Mouse (Mus musculus) CH12.LX (cell line): ENCODE data around the gene Slc12a7. TPM values are rescaled to one million over a fixed set of nuclear protein-coding genes. Genes with fewer than 3 reads are reported as not detected.

Source experiments
- DNase-seq: peaks from one replicate; pipeline ENCODE4 v3.0.0-alpha.2; 2013; ENCODE audit errors: extremely low read depth
- H3K27ac ChIP-seq: 2 replicates; pipeline ENCODE4 v1.5.1; 2012; ENCODE audit warnings: low read depth, mild to moderate bottlenecking, control low read depth, moderate library complexity; ENCODE audit not compliant: insufficient read depth
- H3K27me3 ChIP-seq: replicated peaks from 2 replicates; pipeline ENCODE3; 2012; ENCODE audit warnings: inconsistent platforms
- H3K36me3 ChIP-seq, 2 experiments: replicated peaks in 1 of 2; 2 replicates each; pipeline versions ENCODE3 to v1.6.1; 2012; ENCODE audit warnings: inconsistent platforms in 1 of 2, low read length in 1 of 2, mild to moderate bottlenecking in 1 of 2, mixed read lengths in 1 of 2, moderate library complexity in 1 of 2; ENCODE audit not compliant: control insufficient read depth in 1 of 2, insufficient read depth in 1 of 2
- H3K4me1 ChIP-seq, 2 experiments: 2 replicates each; pipeline ENCODE4 v1.6.1; 2012; ENCODE audit warnings: inconsistent platforms in 1 of 2, moderate library complexity in 1 of 2; ENCODE audit not compliant: insufficient read depth in 2 of 2, control insufficient read depth in 1 of 2
- H3K4me2 ChIP-seq: 2 replicates; pipeline ENCODE4 v1.6.1; 2012; ENCODE audit warnings: low read depth, mild to moderate bottlenecking, control low read depth; ENCODE audit not compliant: poor library complexity, insufficient read depth, severe bottlenecking
- H3K4me3 ChIP-seq, 3 experiments: fragments of 150-350 bp in 1 of 3; sonication (generic) in 1 of 3; replicated peaks in 1 of 3; 2 replicates each; pipeline versions ENCODE3 to v1.5.1; 2011 to 2012; ENCODE audit warnings: low read depth in 2 of 3, low read length in 2 of 3, mild to moderate bottlenecking in 2 of 3, moderate library complexity in 2 of 3, control low read depth in 1 of 3, improper control_type of control experiment in 1 of 3, inconsistent platforms in 1 of 3, mixed read lengths in 1 of 3; ENCODE audit not compliant: poor library complexity in 1 of 3
- H3K79me2 ChIP-seq: replicated peaks from 2 replicates; pipeline ENCODE4 v1.6.1; 2012; ENCODE audit warnings: mild to moderate bottlenecking, moderate library complexity; ENCODE audit not compliant: control insufficient read depth, poor library complexity, insufficient read depth, severe bottlenecking; ENCODE audit errors: extremely low read depth
- H3K9ac ChIP-seq: 2 replicates; pipeline ENCODE4 v1.6.1; 2012; ENCODE audit warnings: low read depth, mild to moderate bottlenecking, control low read depth, moderate library complexity; ENCODE audit not compliant: insufficient read depth
- H3K9me3 ChIP-seq: replicated peaks from 2 replicates; pipeline ENCODE3; 2012; ENCODE audit warnings: low read length, inconsistent platforms, mixed read lengths
- CTCF ChIP-seq, 2 experiments: IDR thresholded peaks in 1 of 2; conservative IDR thresholded peaks in 1 of 2; 2 replicates each; pipeline ENCODE4 v1.5.1; 2011 to 2012; ENCODE audit warnings: low read depth in 2 of 2, low read length in 2 of 2, improper control_type of control experiment in 1 of 2, inconsistent platforms in 1 of 2, mild to moderate bottlenecking in 1 of 2, moderate library complexity in 1 of 2
- ELF1 ChIP-seq: IDR thresholded peaks from 2 replicates; pipeline ENCODE4 v1.6.1; 2014; ENCODE audit warnings: low read depth, mild to moderate bottlenecking, inconsistent platforms, low read length, improper control_type of control experiment
- NRF1 ChIP-seq: IDR thresholded peaks from 2 replicates; pipeline ENCODE4 v1.6.1; 2014; ENCODE audit warnings: low read depth, mild to moderate bottlenecking, inconsistent platforms, low read length, improper control_type of control experiment, moderate library complexity
- dilution Hi-C: fragments of 300-500 bp; cut with MboI; formaldehyde crosslinking; loops from 2 replicates; pipeline ENCODE4 v1.14.3; 2020; ENCODE audit warnings: low sequenced_read_pairs; ENCODE audit not compliant: extremely low pct_unique_long_range_greater_than_20kb, extremely low pct_ligation_motif_present
- in situ Hi-C: fragments of 300-500 bp; cut with MboI; formaldehyde crosslinking; loops from 3 replicates; pipeline ENCODE4 v1.14.3; 2019; ENCODE audit warnings: low sequenced_read_pairs, low pct_ligation_motif_present, low pct_unique_long_range_greater_than_20kb, mixed read lengths
- polyA plus RNA-seq: library from polyadenylated mRNA; unstranded; fragments of >175 nt; gene quantifications from 2 replicates; pipeline ENCODE4 v1.2.1, GENCODE M21; 2012; ENCODE audit warnings: low read depth; ENCODE audit not compliant: insufficient read length
- total RNA-seq, 2 experiments: library from RNA; depleted of rRNA; stranded (reverse); fragments of 300-350 nt in 1 of 2; fragments of >200 nt in 1 of 2; gene quantifications; 2 replicates each; pipeline ENCODE4 v1.2.3; 2012 to 2014

Gene Slc12a7
- total and polyA plus RNA-seq, 3 experiments: 1.0 to 5.8 (median 2.5) TPM

GRCm38 (mm10) chr13:73847465-73847836, 114.6 kb downstream of the Slc12a7 start, which contains the start of gene Nkd2:
Gene Nkd2, minus strand, starts transcription at chr13:73847631.
- H3K9me3 ChIP-seq: peaks cover 3% of the 10 kb centered on the region
- H3K9ac ChIP-seq: no peak within 1 kb of the TSS
- no peak within 1 kb of the TSS for H3K27ac ChIP-seq
- no peaks in the 10 kb centered on the region for H3K79me2 ChIP-seq
- H3K27me3 ChIP-seq: peaks cover 38% of the 10 kb centered on the region
- 0 out of 2 replicates have a peak within 1 kb of the TSS, but pooled peaks have one; percentile 6 for H3K4me2 ChIP-seq
- no peaks in the 10 kb centered on the region for H3K4me1 ChIP-seq
- dilution Hi-C loops: no loop called here
- H3K36me3 ChIP-seq: no peaks in the 10 kb centered on the region
- no peak for DNase-seq
- in situ Hi-C loops: no loop called here
- TF ChIP-seq NRF1 (peak; percentile 39), ELF1 (no peak), CTCF (conservative IDR thresholded peaks at IDR 0.05 in 1 of 2, IDR thresholded peaks at IDR 0.05 in 1 of 2; ENCODE audit: low read depth in 2 of 2, low read length in 2 of 2) (peak in 1 of 2 experiments; percentile 49; a peak in 2 of 4 replicates)
- no peak within 1 kb of the TSS for H3K4me3 ChIP-seq

Other genes with a start within 250 kb of the Slc12a7 start
- gene Slc6a3, start 196.3 kb upstream of the Slc12a7 start, total RNA-seq (2012; rRNA removed): not detected in 2 replicates
- not detected in 2 replicates for gene Slc6a3, start 196.3 kb upstream of the Slc12a7 start, total RNA-seq (2014; rRNA removed)
- not detected in 2 replicates for gene Slc6a3, start 196.3 kb upstream of the Slc12a7 start, polyA plus RNA-seq
- 112 and 137 TPM in 2 replicates for gene Clptm1l, start 129.1 kb upstream of the Slc12a7 start, total RNA-seq (2012; rRNA removed)
- 203 and 219 TPM in 2 replicates for gene Clptm1l, start 129.1 kb upstream of the Slc12a7 start, total RNA-seq (2014; rRNA removed)
- gene Clptm1l, start 129.1 kb upstream of the Slc12a7 start, polyA plus RNA-seq: 121 and 143 TPM in 2 replicates
- 9.1 and 9.8 TPM in 2 replicates for gene Tert, start 106.2 kb upstream of the Slc12a7 start, total RNA-seq (2012; rRNA removed)
- gene Tert, start 106.2 kb upstream of the Slc12a7 start, total RNA-seq (2014; rRNA removed): 3.8 and 5.6 TPM in 2 replicates
- gene Tert, start 106.2 kb upstream of the Slc12a7 start, polyA plus RNA-seq: 5.8 and 9.3 TPM in 2 replicates
- not detected in 2 replicates for gene Slc6a18, start 55.1 kb upstream of the Slc12a7 start, total RNA-seq (2012; rRNA removed)
- not detected in 2 replicates for gene Slc6a18, start 55.1 kb upstream of the Slc12a7 start, total RNA-seq (2014; rRNA removed)
- gene Slc6a18, start 55.1 kb upstream of the Slc12a7 start, polyA plus RNA-seq: not detected in 2 replicates
- gene Slc6a19, start 28.2 kb upstream of the Slc12a7 start, total RNA-seq (2012; rRNA removed): 0.13 TPM in 1 of 2 replicates, not detected in the other
- gene Slc6a19, start 28.2 kb upstream of the Slc12a7 start, total RNA-seq (2014; rRNA removed): not detected in 2 replicates
- gene Slc6a19, start 28.2 kb upstream of the Slc12a7 start, polyA plus RNA-seq: 0.13 TPM in 1 of 2 replicates, not detected in the other
- gene Nkd2, start 114.5 kb downstream of the Slc12a7 start, total RNA-seq (2012; rRNA removed): not detected in 2 replicates
- gene Nkd2, start 114.5 kb downstream of the Slc12a7 start, total RNA-seq (2014; rRNA removed): not detected in 2 replicates
- not detected in 2 replicates for gene Nkd2, start 114.5 kb downstream of the Slc12a7 start, polyA plus RNA-seq
- gene Trip13, start 204.7 kb downstream of the Slc12a7 start, total RNA-seq (2012; rRNA removed): 42.3 and 55.6 TPM in 2 replicates
- 94.5 and 100 TPM in 2 replicates for gene Trip13, start 204.7 kb downstream of the Slc12a7 start, total RNA-seq (2014; rRNA removed)
- gene Trip13, start 204.7 kb downstream of the Slc12a7 start, polyA plus RNA-seq: 87.0 and 93.2 TPM in 2 replicates
- gene Brd9, start 204.7 kb downstream of the Slc12a7 start, total RNA-seq (2012; rRNA removed): 28.0 and 30.6 TPM in 2 replicates
- gene Brd9, start 204.7 kb downstream of the Slc12a7 start, total RNA-seq (2014; rRNA removed): 32.5 and 38.7 TPM in 2 replicates
- 43.4 and 62.0 TPM in 2 replicates for gene Brd9, start 204.7 kb downstream of the Slc12a7 start, polyA plus RNA-seq
- gene Zdhhc11, start 230.8 kb downstream of the Slc12a7 start, total RNA-seq (2012; rRNA removed): not detected in 2 replicates
- gene Zdhhc11, start 230.8 kb downstream of the Slc12a7 start, total RNA-seq (2014; rRNA removed): not detected in 2 replicates
- not detected in 2 replicates for gene Zdhhc11, start 230.8 kb downstream of the Slc12a7 start, polyA plus RNA-seq